Mouse (Mus musculus): ENCODE results near the gene Slc15a5.

DNA sequence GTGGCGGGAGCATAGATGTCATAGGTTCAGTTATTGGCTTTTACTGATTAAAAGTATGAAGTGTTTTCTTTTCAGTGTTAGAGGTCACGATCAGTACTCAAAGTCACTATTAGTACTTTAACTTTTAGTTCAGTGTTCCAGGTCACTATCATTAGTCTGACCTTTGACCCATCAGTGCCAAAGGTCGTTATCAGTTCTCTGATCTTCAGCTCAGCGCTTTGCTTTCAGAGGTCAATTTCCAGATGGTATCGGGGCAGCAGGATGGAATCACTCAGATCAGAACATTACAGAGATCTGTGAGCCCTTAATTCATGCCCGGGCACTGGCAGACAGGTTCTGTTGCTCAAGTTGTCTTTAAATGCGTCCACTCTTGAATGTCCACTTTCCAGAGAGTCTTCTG lies 116.0 kb downstream of the Slc15a5 start:
- TF ChIP-seq POLR2A (IDR thresholded peaks at IDR 0.05; ENCODE audit: extremely low read depth, insufficient read depth, low read length): no peak
- no peak for TF ChIP-seq CTCF (IDR thresholded peaks at IDR 0.05; ENCODE audit: extremely low read depth, insufficient read depth, low read length)
